Mouse (Mus musculus) lung, postnatal 0 days (tissue): Measurements from ENCODE around the gene Nlgn2.

Experiments
- CTCF ChIP-seq: IDR thresholded peaks from 2 replicates; pipeline ENCODE4 v1.5.1; 2016; ENCODE audit warnings: antibody characterized with exemption, mild to moderate bottlenecking
- EP300 ChIP-seq: IDR thresholded peaks from 2 replicates; pipeline ENCODE4 v1.6.1; 2016; ENCODE audit warnings: antibody characterized with exemption, mild to moderate bottlenecking, control low read depth

DNA sequence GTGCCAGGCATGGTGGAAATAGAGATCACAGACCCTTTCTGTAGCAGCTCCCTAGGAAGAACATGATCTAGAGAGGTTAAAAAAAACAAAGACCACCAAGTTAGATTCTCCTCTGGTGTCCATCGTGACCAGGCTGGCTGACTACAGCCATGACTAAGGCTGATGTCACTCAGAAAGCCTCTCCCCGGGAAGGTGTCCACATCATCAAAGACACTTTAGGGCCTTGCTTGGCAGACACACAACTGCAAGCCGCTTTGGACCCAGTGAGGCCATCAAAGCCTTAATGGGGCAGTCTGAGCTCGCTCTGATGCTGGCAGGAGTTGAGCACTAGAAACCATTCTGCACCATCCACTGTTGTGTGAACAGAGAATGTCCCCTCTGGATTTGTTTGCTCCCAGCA, 34.9 kb upstream of the Nlgn2 start:
- no peak for TF ChIP-seq CTCF
- TF ChIP-seq EP300, result no peak
